Mouse (Mus musculus) bone marrow, adult 2 months (tissue): ENCODE results near the gene Hacd1. TPM values are rescaled to one million over a fixed set of nuclear protein-coding genes. Genes with fewer than 3 reads are reported as not detected.

Experiments
- H3K27ac ChIP-seq: fragments of 200-500 bp; 2 replicates; pipeline ENCODE4 v1.5.1; 2012; ENCODE audit warnings: low read depth, mild to moderate bottlenecking, control low read depth, inconsistent platforms, low read length; ENCODE audit not compliant: control insufficient read depth, poor library complexity, insufficient read depth
- H3K4me1 ChIP-seq: fragments of 200-500 bp; 2 replicates; pipeline ENCODE4 v1.6.1; 2011; ENCODE audit warnings: low read length; ENCODE audit not compliant: control insufficient read depth, insufficient read depth
- H3K4me3 ChIP-seq: fragments of 200-500 bp; replicated peaks from 2 replicates; pipeline ENCODE3; 2011; ENCODE audit warnings: mild to moderate bottlenecking, low read depth, low read length, control low read depth; ENCODE audit not compliant: control insufficient read depth
- CTCF ChIP-seq: fragments of 200-500 bp; IDR thresholded peaks from 2 replicates; pipeline ENCODE4 v1.5.1; 2011; ENCODE audit warnings: low read length, control low read depth; ENCODE audit not compliant: control insufficient read depth, insufficient read depth
- POLR2A ChIP-seq: fragments of 200-500 bp; IDR thresholded peaks from 2 replicates; pipeline ENCODE4 v1.6.1; 2011; ENCODE audit warnings: low read depth, mild to moderate bottlenecking, control low read depth, low read length, borderline replicate concordance; ENCODE audit not compliant: control insufficient read depth
- WGBS: fragments of 180-500 bp; shearing (Covaris S2); methylation state at CpG from one replicate; pipeline ENCODE4 v1.1.7; 2018; 5-methylcytosine and 5-hydroxymethylcytosine counted together
- polyA plus RNA-seq: library from polyadenylated mRNA; stranded (reverse); fragments of >200 nt; gene quantifications from 2 replicates; pipeline ENCODE4 v1.2.4, GENCODE M21; 2011; ENCODE audit warnings: low replicate concordance; ENCODE audit not compliant: missing spikeins, insufficient read depth, insufficient read length

Hacd1 gene
- polyA plus RNA-seq, 1 experiment = 36.4 TPM

- no peak for TF ChIP-seq POLR2A
- Histone ChIP-seq H3K4me1 (no peaks in the 10 kb centered on the region), H3K4me3 (no peak overlapping the region), H3K27ac (no peak overlapping the region)
- WGBS = 81% methylated on average over 8 of the region's 8 CpGs
Observed at GRCm38 (mm10) chr2:14070466-14070865, 14.5 kb upstream of the Hacd1 start.

GRCm38 (mm10) chr2:14069027-14069426 is 13.1 kb upstream of the Hacd1 start:
- no peak overlapping the region for H3K4me3 ChIP-seq
- WGBS = 54% methylated on average over 2 of the region's 2 CpGs
- H3K4me1 ChIP-seq = no peaks in the 10 kb centered on the region
- TF ChIP-seq CTCF (no peak), POLR2A (no peak)
- no peak overlapping the region for H3K27ac ChIP-seq

- 47% methylated on average over 2 of the region's 2 CpGs for WGBS
- Histone ChIP-seq H3K4me1 (no peaks in the 10 kb centered on the region), H3K4me3 (no peak overlapping the region), H3K27ac (no peak overlapping the region)
- TF ChIP-seq POLR2A = no peak
- TF ChIP-seq CTCF = no peak
Observed at GRCm38 (mm10) chr2:14065704-14066650, 10.0 kb upstream of the Hacd1 start.

GRCm38 (mm10) chr2:14055168-14055565 is 768 bp downstream of the Hacd1 start:
- peak overlapping the region; percentile 67 for H3K4me3 ChIP-seq
- peak overlapping the region; percentile 67; the same call in 1 of the 2 replicates for H3K27ac ChIP-seq
- WGBS = 1% methylated on average over 49 of the region's 58 CpGs
- H3K4me1 ChIP-seq = no peaks in the 10 kb centered on the region
- TF ChIP-seq POLR2A (no peak), CTCF (no peak)

- Histone ChIP-seq H3K4me3 (peak overlapping the region; percentile 67), H3K27ac (peak overlapping the region; percentile 43; the same call in 1 of the 2 replicates), H3K4me1 (no peaks in the 10 kb centered on the region)
- TF ChIP-seq CTCF (no peak), POLR2A (no peak)
- 6% methylated on average over 6 of the region's 6 CpGs for WGBS
Observed at GRCm38 (mm10) chr2:14054716-14055115, 1.2 kb downstream of the Hacd1 start.

- H3K4me3 ChIP-seq = no peak overlapping the region
- H3K27ac ChIP-seq = no peak overlapping the region
- WGBS = 74% methylated on average over 3 of the region's 3 CpGs
- no peaks in the 10 kb centered on the region for H3K4me1 ChIP-seq
- TF ChIP-seq CTCF = no peak
- no peak for TF ChIP-seq POLR2A
Observed at GRCm38 (mm10) chr2:14054163-14054562, 1.8 kb downstream of the Hacd1 start.

GRCm38 (mm10) chr2:14053618-14054017 is 2.3 kb downstream of the Hacd1 start:
- Histone ChIP-seq H3K4me3 (no peak overlapping the region), H3K27ac (no peak overlapping the region), H3K4me1 (no peaks in the 10 kb centered on the region)
- TF ChIP-seq CTCF (no peak), POLR2A (no peak)
- WGBS = 82% methylated on average over 3 of the region's 3 CpGs

- H3K27ac ChIP-seq = no peak overlapping the region
- TF ChIP-seq POLR2A = no peak
- no peak for TF ChIP-seq CTCF
- H3K4me3 ChIP-seq = no peak overlapping the region
- H3K4me1 ChIP-seq = no peaks in the 10 kb centered on the region
- 80% methylated on average over 5 of the region's 5 CpGs for WGBS
Observed at GRCm38 (mm10) chr2:14048808-14049207, 7.1 kb downstream of the Hacd1 start.

- H3K4me3 ChIP-seq = no peak overlapping the region
- peak; percentile 48 for TF ChIP-seq CTCF
- TF ChIP-seq POLR2A = no peak
- H3K27ac ChIP-seq = no peak overlapping the region
- H3K4me1 ChIP-seq = no peaks in the 10 kb centered on the region
Observed at GRCm38 (mm10) chr2:14048381-14048780, 7.6 kb downstream of the Hacd1 start.
